Mouse (Mus musculus): ENCODE measurements at regions not wholly inside any gene's neighbourhood (a gene's known extent, or its start where the extent isn't known, plus 50 kb on each side); places are given as distances from the start of the nearest gene placed in this dataset.

DNA sequence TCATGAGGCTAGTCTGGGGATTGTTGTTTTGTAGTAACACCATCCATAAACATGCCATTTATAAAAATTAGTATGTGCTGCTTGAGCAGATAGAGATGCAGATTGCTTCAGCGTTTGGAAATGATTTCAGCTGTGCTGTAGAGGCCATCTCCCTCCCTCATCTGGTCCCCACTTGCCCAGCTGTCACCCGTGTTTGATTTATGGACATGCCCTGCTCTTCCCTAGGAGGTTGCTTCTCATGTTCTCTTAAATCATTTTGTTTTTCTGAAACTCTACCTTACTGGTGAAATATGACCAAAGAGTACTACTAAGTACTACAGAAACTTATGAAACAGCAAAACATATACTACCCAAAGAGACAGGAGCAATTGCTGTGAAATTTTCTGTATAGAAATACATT lies 284.7 kb upstream of the N6amt1 start:
- DNase-seq (ENCODE audit: low spot score in 2 of 2): no peak

DNA sequence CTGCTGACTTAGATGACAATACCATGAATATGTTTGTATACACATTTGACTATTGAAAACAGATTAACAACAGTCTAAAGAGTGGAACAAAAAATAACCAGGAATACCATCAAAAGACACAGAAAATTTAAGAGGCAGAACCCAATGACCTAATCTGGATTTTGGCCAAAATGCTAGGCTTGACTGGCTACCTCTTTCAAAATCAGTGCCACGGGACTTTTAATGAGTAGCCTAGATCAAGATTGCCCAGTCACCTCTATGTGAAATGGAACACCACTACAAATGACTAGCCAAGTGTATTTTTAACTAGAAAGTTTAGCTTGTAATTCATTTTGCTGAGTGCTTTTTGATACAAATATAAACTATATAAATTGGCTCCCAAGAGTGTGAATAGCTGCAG lies 286.0 kb upstream of the N6amt1 start:
- DNase-seq (ENCODE audit: low spot score in 2 of 2): no peak

DNA sequence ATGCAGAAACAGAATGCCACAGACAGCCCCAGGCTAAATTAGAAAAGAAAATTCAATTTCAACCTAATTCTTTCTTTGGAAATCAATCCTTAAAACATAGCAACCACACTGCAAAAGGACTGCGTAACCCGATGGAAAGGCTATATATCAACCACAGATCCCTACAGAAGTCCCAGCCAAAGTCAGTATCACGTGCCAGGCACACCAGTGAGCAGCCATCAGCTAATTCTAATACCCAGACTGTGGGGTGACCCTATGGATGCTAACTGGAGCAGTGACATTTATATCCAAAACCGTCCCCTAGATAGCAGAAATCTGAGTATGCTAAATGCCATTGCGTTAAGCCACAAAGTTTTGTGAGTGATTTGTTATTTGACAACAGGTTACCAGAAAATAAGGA lies 286.5 kb upstream of the N6amt1 start:
- no peak for DNase-seq (ENCODE audit: low spot score in 2 of 2)

DNA sequence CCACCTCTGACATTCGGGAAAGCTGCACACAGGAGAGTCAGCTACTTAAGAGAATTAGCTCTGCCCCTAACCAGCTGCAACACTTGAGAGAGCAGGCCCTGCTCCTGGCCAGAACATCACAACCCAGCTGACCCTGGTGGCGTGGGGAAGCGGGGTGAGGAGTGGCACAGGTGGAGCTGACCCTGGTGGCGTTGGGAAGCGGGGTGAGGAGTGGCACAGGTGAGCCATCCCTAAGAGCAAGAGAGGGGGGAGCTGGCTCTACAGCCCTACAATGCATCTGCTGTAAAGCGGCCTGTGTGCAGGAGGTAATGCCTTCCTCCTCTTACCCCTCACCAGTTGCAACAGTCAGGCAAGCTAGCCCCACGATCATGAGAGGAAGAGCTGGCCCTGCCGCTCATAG lies 293.5 kb upstream of the N6amt1 start:
- DNase-seq (ENCODE audit: low spot score in 2 of 2): no peak

DNA sequence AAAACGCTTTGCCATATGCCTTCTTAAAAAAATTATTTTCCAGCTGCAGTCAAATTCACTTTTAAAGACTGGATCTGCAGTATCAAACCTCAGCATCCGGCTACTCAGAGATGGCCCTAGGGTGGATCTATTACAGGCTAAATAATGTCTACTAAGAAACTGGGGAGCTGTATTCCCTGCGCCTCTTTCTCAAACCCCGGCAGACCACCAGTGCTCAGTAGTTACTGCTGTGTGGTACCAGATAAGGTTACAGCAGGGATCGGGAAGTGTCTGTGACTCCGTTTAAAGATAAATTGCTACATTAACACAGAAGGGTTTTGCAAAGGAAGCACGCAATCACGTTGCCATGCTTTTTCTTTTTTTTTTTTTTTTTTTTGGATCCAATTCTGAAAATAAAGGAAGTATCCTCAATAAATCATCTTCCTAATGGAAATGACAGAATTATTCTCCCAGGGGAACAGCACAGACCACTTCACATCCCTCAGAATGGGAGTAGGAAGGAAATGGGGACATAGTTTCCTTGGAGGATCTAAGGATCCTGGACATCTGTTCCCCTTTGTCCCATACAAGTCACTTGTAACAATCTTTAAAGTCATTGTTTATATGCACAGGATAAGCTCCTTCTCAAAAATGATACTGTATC lies 304.1 kb upstream of the N6amt1 start:
- DNase-seq (ENCODE audit: low spot score in 2 of 2): no peak

DNA sequence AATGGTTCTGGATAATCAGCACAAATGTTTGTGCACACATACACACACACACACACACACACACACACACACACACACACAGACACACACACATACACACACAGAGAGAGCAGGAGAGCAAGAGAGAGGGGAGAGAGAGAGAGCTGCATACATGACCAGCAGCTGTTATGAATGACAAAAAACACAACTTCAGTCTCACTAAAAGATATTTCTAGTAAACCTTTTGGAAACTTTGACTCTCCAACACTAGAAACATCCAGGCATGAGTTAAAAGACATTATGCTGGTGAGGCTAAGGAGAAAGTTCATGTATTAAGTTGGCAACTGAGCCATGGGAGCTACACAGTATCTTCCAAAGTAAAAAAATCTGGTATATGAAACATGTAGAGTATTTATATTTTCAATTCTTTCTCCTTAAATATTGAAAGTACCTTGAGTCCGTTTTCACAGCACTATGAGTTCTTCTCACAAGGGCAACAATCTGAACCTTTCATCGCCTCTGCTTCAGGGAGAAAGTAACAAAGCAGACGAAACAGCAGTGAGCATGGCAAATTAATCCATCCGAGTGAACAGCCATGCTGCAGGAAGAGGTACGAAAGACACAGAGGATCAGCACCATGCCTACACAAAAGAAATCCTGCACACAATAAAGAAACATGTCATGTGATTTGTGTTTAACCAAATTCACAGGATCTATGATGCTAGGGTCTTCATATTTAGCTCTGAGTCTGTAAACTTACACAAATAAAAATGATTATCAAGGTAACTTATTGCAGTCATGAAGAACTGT lies 309.0 kb upstream of the N6amt1 start:
- DNase-seq (ENCODE audit: low spot score in 2 of 2): no peak

DNA sequence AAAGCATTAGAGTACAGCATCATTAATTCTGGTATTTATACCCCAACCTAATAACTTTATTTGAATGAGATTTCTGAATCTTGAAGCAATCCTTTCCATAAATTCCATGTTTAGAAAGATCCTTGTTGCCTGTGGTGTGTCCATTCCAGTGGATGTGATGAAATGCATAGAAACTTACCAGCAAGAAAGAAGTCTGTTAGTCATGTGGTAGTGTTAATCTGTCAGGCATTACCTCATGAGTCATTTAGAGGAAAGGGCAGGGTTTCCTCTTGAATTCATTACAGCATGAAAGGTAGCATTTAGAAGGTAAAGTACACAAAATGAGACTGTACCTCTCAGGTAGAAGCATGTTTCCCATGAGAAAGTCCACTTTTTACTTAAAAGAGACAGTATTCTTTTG lies 310.3 kb upstream of the N6amt1 start:
- no peak for DNase-seq (ENCODE audit: low spot score in 2 of 2)

DNA sequence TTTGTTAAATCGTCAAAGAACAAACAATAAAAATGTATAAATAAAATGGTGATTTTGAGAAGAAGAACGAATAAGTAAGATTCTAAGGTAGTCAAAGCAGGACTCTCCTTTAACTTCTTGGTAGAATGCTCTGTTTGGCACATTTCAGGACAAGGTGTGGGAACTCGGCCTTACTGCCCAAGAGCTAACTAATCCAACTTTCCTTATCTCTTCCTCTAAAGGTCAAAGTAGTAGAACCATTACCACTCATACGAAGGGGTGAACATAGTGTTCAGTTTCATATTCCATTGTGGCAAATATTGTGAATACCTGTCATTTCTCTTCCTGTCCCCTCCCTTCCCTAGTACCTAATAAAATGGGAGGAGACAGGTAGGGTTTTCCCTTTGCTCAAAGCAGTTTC lies 313.6 kb upstream of the N6amt1 start:
- no peak for DNase-seq (ENCODE audit: low spot score in 2 of 2)

DNA sequence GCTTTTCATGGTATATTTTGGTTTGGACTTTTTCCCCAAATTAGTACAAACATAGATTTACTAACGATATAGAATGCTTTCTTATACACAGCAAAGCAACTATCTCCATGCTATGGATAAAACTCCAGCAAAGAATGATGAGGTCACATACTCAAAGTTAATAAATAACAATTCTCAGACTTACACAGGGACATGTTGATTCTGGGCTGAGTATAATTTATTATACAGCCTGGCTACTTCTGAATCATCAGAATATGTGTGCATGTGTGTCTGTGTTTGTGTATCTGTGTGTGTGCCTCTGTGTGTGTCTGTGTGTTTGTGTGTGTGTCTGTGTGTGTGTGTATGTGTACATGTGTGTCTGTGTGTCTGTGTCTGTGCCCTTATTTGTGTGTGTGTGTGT lies 314.1 kb upstream of the N6amt1 start:
- DNase-seq (ENCODE audit: low spot score in 2 of 2): no peak

DNA sequence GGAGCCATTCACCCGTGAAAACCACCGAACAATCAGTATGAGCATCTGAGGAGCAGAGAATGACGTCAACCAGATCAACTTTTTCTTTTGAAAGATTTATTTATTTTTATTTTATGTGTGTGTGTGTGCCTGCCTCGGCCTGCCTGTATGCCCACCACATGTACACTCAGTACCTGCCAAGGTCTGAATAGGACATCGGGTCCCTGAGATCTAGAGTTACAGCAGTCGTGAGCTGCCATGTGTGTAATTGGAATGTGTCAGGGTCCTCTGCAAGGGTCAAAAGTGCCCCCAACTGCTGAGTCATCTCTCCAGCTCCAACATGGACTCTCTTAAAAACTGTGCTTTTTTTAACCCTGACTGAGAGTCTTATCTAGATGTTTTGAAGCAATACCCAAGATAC lies 316.9 kb upstream of the N6amt1 start:
- no peak for DNase-seq (ENCODE audit: low spot score in 2 of 2)

DNA sequence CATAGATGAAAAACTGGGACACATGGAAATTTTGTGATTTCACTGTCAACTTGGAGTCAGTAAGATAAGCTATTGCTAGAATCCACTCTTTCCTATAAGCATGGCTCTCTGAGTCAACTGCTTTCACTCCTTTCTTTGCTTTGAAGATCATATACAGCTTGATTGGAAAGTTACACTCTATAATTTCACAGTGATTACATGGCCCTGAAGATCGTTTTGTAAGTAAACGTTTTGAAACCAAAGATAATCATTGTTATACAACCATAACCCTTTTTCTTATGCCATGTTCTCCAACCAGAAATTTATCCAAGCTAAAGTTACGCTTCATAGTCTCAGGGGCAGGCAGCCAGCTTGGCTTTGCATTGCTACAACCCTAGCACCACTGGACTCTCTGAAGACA lies 322.1 kb upstream of the N6amt1 start:
- no peak for DNase-seq (ENCODE audit: low spot score in 2 of 2)

DNA sequence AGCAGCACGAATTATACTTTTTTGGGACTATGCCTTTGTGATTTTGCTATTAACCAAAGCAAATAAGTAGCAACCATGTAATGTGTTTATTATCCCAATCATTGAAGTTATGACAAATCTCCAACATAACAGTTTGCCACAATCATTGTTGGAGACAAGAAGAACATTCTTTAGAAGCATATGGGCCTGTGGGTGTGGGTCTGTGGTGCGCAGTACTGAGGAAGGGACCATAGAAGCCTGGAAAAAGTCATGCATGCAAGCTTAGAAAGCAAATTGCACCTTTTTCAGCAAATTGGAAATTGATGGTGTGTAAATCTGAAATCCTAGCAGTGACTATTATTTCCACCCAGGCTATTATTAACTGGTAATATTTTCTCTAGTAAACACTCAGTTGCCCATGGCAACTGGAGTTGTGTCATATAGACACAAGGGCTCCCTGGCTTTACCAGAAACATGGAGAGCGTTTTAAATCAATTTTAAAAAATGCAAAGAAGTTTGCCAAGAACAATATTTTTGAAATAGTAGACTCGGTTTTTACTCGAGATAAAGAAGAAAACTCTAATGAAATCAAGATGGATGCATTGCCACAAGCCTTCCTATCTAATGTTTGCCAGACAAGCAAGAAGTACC lies 325.4 kb upstream of the N6amt1 start:
- no peak for DNase-seq (ENCODE audit: low spot score in 2 of 2)

DNA sequence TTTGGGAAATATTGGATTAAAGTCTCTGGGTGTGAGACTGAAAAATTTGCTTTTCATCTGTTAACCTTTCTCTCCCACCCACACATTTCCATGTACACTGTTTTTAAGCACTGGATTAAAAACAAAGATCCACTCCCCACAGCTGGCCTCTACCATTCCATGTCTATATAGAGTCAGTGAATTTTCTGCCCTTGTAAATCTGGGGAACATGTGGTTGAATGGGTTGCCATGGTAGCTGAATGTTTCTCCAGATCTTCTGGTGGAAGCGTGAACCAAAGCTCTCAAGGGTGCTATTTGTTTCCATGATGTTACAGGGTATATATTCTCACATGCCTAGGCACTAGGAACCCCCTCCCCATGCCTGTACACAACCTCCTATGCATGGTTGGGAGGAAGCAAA lies 326.4 kb upstream of the N6amt1 start:
- DNase-seq (ENCODE audit: low spot score in 2 of 2): no peak

DNA sequence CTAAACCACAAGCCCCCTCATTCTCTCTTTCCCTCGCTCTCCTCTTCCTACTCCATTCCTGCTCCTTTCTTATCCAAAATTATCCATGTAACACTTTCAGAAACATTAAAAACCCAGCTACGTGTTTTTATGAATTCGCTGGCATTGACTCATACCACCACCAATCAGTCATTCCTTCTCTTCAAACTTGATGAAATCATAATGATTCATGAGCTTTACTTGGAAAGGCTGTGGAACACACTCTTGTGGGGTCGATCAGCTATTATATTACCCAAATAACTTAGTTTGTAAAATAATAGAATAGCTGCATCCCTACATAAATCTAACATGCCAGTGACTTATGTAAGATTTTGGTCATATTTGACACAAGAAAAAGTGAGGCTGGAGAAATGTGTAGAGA lies 331.9 kb upstream of the N6amt1 start:
- DNase-seq (ENCODE audit: low spot score in 2 of 2): no peak

DNA sequence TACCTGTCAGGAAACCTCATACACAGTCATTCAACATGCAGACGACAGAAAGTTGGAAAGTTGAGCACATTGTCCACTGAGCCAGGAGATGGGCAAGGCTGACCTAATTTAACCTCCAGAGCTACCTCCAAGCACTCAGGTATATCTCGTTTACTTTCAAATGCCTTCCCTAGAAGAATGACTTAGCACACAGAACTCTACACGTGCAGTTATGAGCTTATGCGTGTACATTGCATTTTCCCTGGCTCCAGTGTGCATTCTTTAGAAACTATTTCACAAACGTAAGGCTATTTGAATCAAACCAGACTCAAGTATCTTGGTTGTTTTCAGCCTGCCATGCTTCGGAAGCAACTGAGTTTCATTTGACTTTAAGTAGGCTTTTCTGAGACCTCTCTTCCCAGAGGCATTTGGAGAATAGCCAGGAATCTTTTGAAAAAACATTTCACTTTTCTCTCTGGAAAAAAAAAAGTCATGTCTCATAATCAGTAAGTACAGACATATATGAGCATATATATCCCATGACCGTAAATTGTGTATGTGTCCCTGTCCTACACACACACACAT lies 336.8 kb upstream of the N6amt1 start:
- no peak for DNase-seq (ENCODE audit: low spot score in 2 of 2)

DNA sequence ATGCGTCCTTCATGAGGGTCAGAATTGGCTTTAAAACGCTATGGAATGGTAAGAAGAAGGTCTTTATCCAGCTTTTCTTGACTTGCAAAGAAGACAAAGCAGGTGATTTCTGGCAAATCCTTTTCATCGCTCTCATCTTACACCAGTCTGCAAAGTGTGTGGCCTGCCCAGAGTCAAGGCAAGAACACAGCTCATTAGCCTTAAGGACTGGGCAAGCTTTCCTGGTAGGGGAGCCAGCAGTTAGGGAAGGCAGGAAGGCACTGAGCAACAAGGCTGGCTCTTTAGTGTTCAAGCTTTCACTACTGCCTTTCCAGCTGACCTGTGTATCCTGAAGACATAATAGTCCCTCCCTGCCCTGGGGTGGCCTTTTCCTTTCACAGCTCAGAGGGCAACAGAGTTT lies 352.4 kb upstream of the N6amt1 start:
- DNase-seq (ENCODE audit: low spot score in 2 of 2): no peak

DNA sequence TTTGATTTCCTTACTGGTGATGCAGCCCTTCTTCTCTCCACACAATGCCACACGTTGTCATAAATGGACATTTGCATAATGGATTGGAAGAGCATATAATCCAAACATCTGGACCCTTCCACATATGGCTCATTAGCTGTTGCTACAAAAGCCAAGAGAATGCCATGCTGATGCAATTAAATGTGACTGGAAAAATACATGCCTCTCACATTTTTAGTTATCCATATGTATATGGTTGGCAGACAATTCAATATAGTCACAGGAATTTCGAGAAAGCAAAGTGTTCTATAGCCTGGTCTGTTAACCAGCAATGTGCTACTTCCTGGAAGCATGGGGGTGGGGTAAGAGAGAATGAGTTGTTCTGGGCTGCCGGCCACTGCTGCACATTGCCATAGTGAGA lies 352.9 kb upstream of the N6amt1 start:
- DNase-seq (ENCODE audit: low spot score in 2 of 2): no peak

DNA sequence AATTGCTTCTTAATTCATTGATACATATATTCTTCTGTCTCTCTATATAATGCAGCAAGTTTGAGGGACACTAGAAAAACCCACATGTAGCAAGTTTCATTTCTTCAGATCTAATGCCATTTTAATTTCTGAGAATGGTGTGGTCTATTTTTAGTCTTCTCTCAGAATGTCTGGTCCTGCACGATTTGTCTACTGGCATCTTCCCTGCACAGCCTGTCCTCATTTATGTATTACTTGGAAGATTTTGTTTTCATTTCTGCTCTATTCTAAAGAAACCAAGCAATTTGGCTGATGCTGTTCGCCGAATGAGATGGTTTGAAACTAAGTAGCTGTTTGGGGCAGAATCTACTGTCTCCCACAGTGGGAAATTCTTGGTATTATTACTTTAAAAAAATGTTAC lies 382.3 kb upstream of the N6amt1 start:
- DNase-seq (ENCODE audit: low spot score in 2 of 2): no peak

DNA sequence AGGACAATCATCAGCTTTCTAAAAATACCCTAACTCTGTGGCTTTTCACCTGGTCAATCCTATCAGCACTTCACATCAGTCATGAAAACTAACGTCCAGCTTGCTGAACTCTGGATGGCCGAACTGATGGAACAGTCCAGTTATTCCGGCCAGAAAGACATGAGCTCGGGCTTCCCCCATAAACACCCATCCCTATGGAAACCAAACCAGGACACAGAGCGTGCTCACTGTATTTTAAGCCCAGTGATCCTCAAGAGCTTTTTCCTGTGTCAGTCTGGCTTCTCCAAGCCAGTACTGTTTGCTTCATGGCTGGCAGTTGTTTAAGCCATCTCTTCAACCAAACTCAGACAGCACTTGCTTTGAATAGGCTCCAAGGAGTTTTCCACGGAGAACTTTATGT lies 404.3 kb upstream of the N6amt1 start:
- no peak for DNase-seq (ENCODE audit: low spot score in 2 of 2)

DNA sequence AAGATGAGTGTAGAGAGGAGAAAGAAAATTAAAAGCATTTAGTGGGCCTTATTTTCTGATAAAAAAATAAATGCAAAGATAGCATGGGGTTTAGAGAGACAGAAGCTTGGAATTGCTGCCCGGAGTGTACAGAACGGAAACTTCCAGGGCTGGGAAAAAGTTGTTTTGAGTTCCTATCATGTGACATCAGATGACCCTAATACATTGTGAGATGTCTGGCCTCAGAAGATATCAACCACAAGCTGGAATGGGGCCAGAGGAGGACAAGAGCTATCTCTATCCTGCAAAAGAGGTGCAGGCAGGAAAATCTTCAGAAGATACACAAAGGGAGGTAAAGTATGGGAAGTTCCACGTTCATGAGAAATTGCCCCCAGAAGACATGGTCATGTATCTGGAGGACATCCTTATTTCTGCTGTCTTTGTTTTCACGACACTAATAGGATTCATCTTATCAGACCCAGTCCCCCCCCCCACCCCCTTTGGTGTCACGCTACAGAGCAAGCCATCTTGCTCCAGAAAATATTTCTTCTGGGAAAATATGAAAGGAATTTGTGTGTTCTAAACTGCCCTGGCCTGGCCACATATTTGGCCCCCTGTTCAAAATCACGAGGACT lies 408.3 kb upstream of the N6amt1 start:
- DNase-seq (ENCODE audit: low spot score in 2 of 2): no peak

DNA sequence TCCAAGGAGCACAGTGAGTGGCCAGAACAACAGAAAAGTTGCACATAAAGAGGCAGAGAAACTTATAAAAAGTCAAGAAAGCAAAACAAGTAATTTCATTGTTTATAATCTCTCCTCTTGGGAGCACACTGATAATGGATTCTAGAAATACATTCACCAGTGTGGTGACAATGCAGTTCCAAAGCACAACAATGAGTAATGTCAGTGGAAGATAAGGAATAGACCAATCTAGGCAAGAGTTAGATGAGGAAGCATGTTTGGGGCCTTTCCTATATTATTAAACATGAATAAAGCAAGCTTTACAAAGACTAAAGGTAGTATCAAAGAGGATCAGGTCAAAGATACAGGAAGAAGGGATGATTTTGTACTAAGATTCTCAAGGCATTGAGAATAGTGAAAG lies 408.9 kb upstream of the N6amt1 start:
- no peak for DNase-seq (ENCODE audit: low spot score in 2 of 2)

DNA sequence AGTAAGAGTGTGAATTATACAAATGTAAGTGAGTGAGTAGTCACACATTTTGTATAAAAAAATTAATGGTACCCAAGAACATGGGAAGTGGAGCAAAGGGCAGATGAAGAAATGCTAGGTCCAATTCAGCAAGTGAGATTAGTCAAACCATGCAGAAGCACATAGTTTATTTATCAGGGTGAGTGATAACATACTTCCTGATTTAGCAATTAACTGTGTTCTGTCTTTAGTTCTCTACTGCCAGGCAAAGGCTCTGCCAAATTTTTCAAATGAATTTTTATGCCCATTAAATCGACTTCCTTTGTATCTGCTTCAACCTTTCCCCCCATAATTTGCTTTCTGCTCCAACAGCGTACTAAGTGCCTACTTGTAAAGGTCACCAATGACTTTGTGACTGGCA lies 419.0 kb upstream of the N6amt1 start:
- no peak for DNase-seq (ENCODE audit: low spot score in 2 of 2)

DNA sequence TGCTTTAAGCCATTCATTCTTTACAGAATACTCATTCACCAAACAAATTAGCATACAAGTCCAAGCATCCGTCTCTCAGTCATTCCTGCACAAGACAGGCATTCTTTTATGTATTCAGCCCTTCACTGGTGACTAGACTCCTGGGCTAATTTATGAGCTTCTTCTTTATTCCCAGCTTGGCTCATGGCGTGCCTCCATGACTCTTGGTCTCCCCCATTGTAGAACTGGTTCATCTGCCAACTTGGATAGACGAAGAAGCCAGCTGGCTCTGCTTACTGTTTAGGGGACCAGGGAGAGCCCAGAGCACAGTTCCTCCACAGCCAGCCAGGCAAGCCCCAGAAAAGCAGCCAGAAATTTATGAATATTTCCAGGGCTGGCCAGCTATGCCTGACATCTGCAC lies 421.2 kb upstream of the N6amt1 start:
- no peak for DNase-seq (ENCODE audit: low spot score in 2 of 2)

All from frontal cortex, postnatal 14 days (tissue).